Mouse (Mus musculus) embryonic facial prominence, embryonic 14.5 days (tissue): ENCODE results near the gene Dek. TPM values are rescaled to one million over a fixed set of nuclear protein-coding genes. Genes with fewer than 3 reads are reported as not detected.
A peak's percentile ranks its signal among the peaks of the same experiment; 100 is the strongest.

Source experiments
- ATAC-seq: fragments of 200-750 bp; cut with Nextera tagmentation; 2 replicates; pipeline ENCODE4 v1.8.0; 2017; ENCODE audit warnings: low read depth, moderate number of reproducible peaks, moderate TSS enrichment
- DNase-seq: peaks from one replicate; pipeline ENCODE4 v3.0.0-alpha.2; 2015; ENCODE audit warnings: low spot score
- H3K27ac ChIP-seq: fragments of 300-500 bp; sonication (generic); replicated peaks from 2 replicates; pipeline ENCODE4 v1.5.1; 2014; ENCODE audit warnings: low read depth, mild to moderate bottlenecking, low read length, moderate library complexity
- H3K27me3 ChIP-seq: fragments of 300-500 bp; sonication (generic); replicated peaks from 2 replicates; pipeline ENCODE4 v1.6.1; 2014; ENCODE audit warnings: low read length; ENCODE audit not compliant: control insufficient read depth, insufficient read depth
- H3K36me3 ChIP-seq: fragments of 300-500 bp; sonication (generic); 2 replicates; pipeline ENCODE4 v1.6.1; 2014; ENCODE audit warnings: low read length, mixed read lengths; ENCODE audit not compliant: control insufficient read depth, insufficient read depth
- H3K4me1 ChIP-seq: fragments of 300-500 bp; sonication (generic); 2 replicates; pipeline ENCODE4 v1.6.1; 2014; ENCODE audit warnings: antibody characterized with exemption, low read length; ENCODE audit not compliant: control insufficient read depth, insufficient read depth
- H3K4me2 ChIP-seq: fragments of 300-500 bp; sonication (generic); 2 replicates; pipeline ENCODE4 v1.6.1; 2014; ENCODE audit warnings: low read depth, mild to moderate bottlenecking, low read length, moderate library complexity, mixed read lengths
- H3K4me3 ChIP-seq: fragments of 300-500 bp; sonication (generic); 2 replicates; pipeline ENCODE4 v1.5.1; 2014; ENCODE audit warnings: low read depth, mild to moderate bottlenecking, low read length
- H3K9ac ChIP-seq: fragments of 300-500 bp; sonication (generic); 2 replicates; pipeline ENCODE4 v1.6.1; 2014; ENCODE audit warnings: low read depth, mild to moderate bottlenecking, low read length, moderate library complexity, mixed read lengths
- H3K9me3 ChIP-seq: fragments of 300-500 bp; sonication (generic); 2 replicates; pipeline ENCODE4 v1.6.1; 2016; ENCODE audit warnings: low read length; ENCODE audit not compliant: control insufficient read depth
- WGBS: fragments of 180-500 bp; shearing (Covaris S2); extraction: QIAGEN DNeasy Blood & Tissue Kit; methylation state at CpG from one replicate; pipeline ENCODE4 v1.1.7; 2014; 5-methylcytosine and 5-hydroxymethylcytosine counted together
- polyA plus RNA-seq: library from polyadenylated mRNA; unstranded; fragments of >200 nt; fragmentation: Nextera tagmentation; extraction: Ambion mirVana; gene quantifications from 2 replicates; pipeline ENCODE4 v1.2.1, GENCODE M21; 2014

The Dek gene
- 188 and 208 TPM in 2 replicates for polyA plus RNA-seq

DNA sequence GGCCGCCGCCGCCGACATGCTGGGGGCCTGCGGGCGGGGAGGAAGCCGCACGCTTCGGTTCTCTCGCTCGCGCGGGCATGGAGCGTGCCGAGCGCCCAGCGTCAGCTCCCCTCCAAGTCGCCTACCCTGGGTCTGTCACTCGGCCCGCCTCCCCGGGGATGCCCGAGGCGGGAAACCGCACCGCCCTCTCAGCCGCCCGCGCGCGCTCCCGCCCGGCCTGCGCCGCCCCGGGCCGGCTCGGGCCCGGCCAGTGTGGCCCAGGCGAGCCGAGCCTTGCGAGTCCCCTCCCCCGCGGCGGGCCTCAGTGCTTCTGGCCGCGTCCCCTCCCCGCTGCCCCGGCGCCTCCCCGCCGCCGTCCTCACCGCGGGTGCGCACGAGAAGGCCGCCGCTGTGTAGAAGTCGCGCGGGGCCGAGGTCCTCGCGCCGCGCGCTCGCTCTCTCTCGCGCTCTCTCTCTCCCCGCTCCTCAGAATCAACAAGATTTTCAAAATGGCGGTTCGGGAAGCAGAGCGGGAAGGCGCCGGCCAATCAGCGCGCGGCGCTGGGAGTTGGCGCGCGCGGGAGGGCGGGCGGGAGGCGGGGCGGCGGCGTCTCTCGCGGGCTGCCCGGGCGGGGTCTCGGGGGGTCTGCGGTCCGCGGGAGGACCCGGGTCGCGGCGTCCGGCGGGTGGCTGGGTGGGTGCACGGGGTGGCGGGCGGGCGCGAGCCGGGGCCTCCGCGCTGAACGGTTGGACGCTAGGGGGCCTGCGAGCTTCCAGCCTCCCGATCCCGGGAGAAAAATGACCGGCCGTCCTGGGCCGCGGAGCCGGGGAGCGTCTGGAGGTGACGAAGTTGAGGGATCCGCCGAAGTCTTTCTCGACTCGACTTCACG is at the start of gene Dek:
Gene Dek (minus strand): TSS at position 491 of the 869 bp plus-strand sequence.
- peak; percentile 96 for DNase-seq
- Histone ChIP-seq H3K4me1 (peaks cover 22% of the 10 kb centered on the region), H3K9ac (peak within 1 kb of the TSS; percentile 97), H3K27ac (peak within 1 kb of the TSS; percentile 100), H3K4me2 (peak within 1 kb of the TSS; percentile 81), H3K9me3 (no peaks in the 10 kb centered on the region), H3K27me3 (no peaks in the 10 kb centered on the region), H3K4me3 (peak within 1 kb of the TSS; percentile 98), H3K36me3 (peaks cover 11% of the 10 kb centered on the region; the same call in 1 of the 2 replicates)
- WGBS = under 1% methylated on average over 50 of the region's 129 CpGs
- ATAC-seq = peak; percentile 92

DNA sequence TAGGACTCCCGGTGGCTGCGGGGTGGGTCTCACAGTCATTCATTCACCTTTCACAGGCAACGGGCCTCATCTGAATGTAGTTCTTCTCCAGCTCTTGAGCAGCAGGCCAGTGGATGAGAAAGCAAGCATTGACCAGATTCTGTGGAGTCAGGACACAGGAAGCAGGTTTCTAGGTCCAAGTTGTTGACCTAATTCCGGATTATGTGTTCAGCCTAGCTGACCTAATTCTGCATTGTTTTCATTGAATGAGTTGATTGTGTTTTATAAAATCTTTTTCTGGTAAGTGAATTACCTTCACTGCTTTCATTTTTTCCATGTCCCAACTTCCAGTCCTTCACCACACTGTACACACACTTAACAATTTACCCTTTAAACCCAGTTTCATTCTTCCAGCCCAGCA is 48.9 kb upstream of the Dek start:
- Histone ChIP-seq H3K27me3 (no peaks in the 10 kb centered on the region), H3K9ac (no peak overlapping the region), H3K4me3 (no peak overlapping the region), H3K27ac (0 out of 2 replicates have a peak overlapping the region, but pooled peaks have one; percentile 44), H3K9me3 (no peaks in the 10 kb centered on the region), H3K36me3 (no peaks in the 10 kb centered on the region), H3K4me1 (no peaks in the 10 kb centered on the region; the same call in 1 of the 2 replicates), H3K4me2 (no peak overlapping the region)
- DNase-seq = no peak
- WGBS = 70% methylated on average over 4 of the region's 4 CpGs
- no peak; the same call in 1 of the 2 replicates for ATAC-seq

DNA sequence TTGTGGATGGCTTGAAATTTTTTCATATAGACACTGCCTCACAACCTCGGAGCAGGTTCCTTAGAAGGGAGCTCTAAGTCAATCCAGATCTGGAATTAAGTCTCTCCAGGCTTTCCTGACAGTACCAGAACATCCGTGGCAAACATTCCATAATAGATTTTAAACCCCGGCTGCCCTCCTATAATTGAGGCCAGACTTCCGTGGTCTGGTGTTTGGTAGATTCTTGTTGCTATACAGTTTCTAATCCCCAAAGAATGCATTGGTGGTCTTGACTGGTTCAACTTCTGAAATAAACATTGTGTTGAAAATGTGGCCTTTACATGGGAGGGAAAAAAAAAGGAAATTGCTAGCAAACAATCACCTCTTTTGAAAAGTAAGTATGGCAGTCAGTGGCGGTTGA is 47.2 kb upstream of the Dek start:
- no peak overlapping the region for H3K9ac ChIP-seq
- ATAC-seq = no peak
- WGBS = 33% methylated on average over 5 of the region's 5 CpGs

DNA sequence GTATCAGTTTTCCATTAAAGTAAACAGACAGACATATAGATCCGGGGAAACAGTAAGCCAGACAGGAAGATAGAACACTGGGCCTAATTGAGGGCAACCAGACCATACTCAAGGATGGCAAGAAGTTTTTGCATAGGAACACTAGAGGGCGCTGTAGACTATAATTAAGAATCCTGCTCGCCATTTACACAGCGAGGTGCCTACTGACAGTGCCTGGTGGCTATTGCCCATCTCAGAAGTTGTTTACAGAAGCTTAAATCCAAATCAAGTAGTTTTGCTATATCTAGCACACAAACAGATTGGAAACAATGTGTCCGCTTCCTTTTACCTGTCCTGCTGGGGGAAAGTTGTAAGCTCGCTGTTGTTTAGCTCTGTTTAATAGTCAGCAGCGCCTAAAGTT is 46.4 kb upstream of the Dek start:
- no peaks in the 10 kb centered on the region for H3K36me3 ChIP-seq

More for the DNA sequence above, 47.2 kb upstream of the Dek start:
- no peaks in the 10 kb centered on the region; the same call in 1 of the 2 replicates for H3K4me1 ChIP-seq
- DNase-seq = peak; percentile 66
- H3K4me3 ChIP-seq = no peak overlapping the region
- H3K4me2 ChIP-seq = no peak overlapping the region
- H3K9me3 ChIP-seq = no peaks in the 10 kb centered on the region
- no peaks in the 10 kb centered on the region for H3K36me3 ChIP-seq
- no peaks in the 10 kb centered on the region for H3K27me3 ChIP-seq
- H3K27ac ChIP-seq = no peak overlapping the region

DNA sequence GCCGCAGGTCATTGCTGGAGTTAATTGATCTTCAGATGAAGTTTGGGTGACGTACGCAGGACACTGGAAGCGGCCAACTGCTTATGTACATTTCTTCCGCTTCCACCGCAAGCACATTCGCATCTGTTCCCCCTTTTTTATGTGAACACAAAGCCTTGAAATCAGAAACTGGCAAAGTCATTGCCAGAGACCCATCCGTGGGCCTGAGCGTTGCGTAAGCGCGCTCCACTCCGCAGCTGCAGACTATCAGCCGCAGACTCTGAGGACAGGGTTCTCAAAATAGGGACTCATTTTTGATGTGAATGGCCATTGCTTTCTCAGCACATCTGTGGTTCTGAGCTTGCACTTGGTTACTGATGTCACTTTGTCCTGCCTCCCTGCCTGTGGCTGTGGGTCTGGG is 45.1 kb upstream of the Dek start:
- DNase-seq (no peak), ATAC-seq (no peak)
- Histone ChIP-seq H3K36me3 (no peaks in the 10 kb centered on the region), H3K27ac (no peak overlapping the region), H3K4me3 (no peak overlapping the region), H3K27me3 (no peaks in the 10 kb centered on the region), H3K9me3 (no peaks in the 10 kb centered on the region), H3K9ac (no peak overlapping the region), H3K4me2 (no peak overlapping the region), H3K4me1 (peaks cover 6% of the 10 kb centered on the region; the same call in 1 of the 2 replicates)
- 90% methylated on average over 14 of the region's 14 CpGs for WGBS

More for the DNA sequence above, 46.4 kb upstream of the Dek start:
- DNase-seq (peak; percentile 90), ATAC-seq (peak; percentile 24; the same call in 1 of the 2 replicates)
- WGBS = 32% methylated on average over 7 of the region's 7 CpGs
- H3K4me3 ChIP-seq = no peak overlapping the region
- no peak overlapping the region for H3K9ac ChIP-seq
- no peaks in the 10 kb centered on the region; the same call in 1 of the 2 replicates for H3K4me1 ChIP-seq
- H3K4me2 ChIP-seq = no peak overlapping the region
- H3K9me3 ChIP-seq = no peaks in the 10 kb centered on the region
- no peaks in the 10 kb centered on the region for H3K27me3 ChIP-seq
- H3K27ac ChIP-seq = no peak overlapping the region

DNA sequence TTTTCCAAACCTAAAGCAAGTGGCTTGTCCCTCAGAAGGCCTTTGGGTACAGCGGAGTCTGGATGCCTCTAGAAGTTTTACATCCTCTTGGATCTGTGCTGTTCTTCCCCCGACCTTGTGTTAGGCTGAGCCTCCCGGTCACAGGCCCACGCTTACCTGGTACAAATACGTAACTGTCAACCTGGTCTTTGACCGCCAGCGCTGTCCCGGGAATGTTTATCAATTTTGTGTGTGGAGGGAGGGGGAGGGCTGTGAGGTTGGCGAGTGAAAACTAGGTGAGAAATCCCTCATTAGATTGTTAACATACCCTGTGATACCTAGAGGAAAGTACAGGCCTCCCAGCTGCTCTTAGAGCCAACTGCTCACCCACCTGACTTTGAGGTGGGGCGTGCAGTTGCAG is 44.0 kb upstream of the Dek start:
- Histone ChIP-seq H3K27me3 (no peaks in the 10 kb centered on the region), H3K9ac (no peak overlapping the region), H3K9me3 (no peaks in the 10 kb centered on the region), H3K27ac (no peak overlapping the region), H3K36me3 (no peaks in the 10 kb centered on the region), H3K4me3 (no peak overlapping the region), H3K4me1 (peaks cover 14% of the 10 kb centered on the region; the same call in 1 of the 2 replicates), H3K4me2 (no peak overlapping the region)
- no peak for DNase-seq
- 92% methylated on average over 10 of the region's 10 CpGs for WGBS
- ATAC-seq = no peak

DNA sequence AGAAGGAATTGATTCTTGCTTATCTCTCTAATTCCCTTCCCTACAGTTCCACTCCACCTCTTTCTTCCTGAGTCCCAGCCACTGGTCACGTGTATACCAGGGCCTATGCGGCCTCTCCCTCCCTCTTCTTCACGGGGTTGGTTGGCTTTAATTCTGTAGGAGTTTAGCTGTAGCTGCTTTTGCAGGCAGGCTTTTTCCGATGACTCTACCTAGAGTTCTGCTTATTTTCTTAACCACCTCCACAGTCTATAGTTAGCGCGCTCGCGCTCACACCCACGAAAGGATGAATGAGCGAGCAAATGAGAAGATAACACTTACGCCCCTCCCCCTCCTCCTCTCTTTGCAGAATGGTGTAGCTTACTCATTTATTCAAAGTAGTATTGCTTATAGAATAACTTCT is 42.6 kb upstream of the Dek start:
- Histone ChIP-seq H3K27ac (no peak overlapping the region), H3K27me3 (no peaks in the 10 kb centered on the region), H3K36me3 (no peaks in the 10 kb centered on the region), H3K9me3 (no peaks in the 10 kb centered on the region), H3K9ac (no peak overlapping the region), H3K4me2 (no peak overlapping the region), H3K4me1 (peaks cover 14% of the 10 kb centered on the region; the same call in 1 of the 2 replicates), H3K4me3 (no peak overlapping the region)
- no peak for ATAC-seq
- WGBS = 56% methylated on average over 11 of the region's 11 CpGs
- DNase-seq = no peak

DNA sequence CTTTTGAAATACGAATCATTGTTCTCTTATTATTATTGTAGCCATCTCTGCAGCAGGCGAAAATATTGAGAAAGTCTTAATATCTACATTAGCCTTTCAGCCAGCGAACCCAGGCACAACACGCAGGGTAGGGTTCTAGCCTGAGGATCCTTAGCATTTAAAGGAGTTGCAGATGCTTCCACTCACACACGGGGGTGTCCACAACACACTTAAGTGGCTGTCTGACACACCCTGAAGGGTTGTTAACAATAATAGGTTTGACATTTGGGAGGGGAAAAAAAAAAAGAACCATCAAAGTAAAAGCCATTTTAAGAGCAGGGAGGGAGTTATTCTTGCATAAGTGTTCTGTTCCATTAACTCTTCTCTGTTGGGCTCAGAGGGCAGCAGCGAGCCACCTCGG is 40.4 kb upstream of the Dek start:
- Histone ChIP-seq H3K27ac (0 out of 2 replicates have a peak overlapping the region, but pooled peaks have one; percentile 36), H3K4me2 (no peak overlapping the region)
- WGBS = 57% methylated on average over 7 of the region's 7 CpGs

More for the DNA sequence above, 40.4 kb upstream of the Dek start:
- Histone ChIP-seq H3K4me3 (no peak overlapping the region), H3K9me3 (no peaks in the 10 kb centered on the region), H3K9ac (peak overlapping the region; percentile 25; the same call in 1 of the 2 replicates), H3K36me3 (no peaks in the 10 kb centered on the region), H3K4me1 (peaks cover 14% of the 10 kb centered on the region; the same call in 1 of the 2 replicates), H3K27me3 (no peaks in the 10 kb centered on the region)
- ATAC-seq = no peak
- no peak for DNase-seq
